Mouse (Mus musculus): ENCODE data around the gene Sh3rf1. TPM values are rescaled to one million over a fixed set of nuclear protein-coding genes. Genes with fewer than 3 reads are reported as not detected.

The Sh3rf1 gene
- polyA plus RNA-seq, 2 experiments from 2014 or later, result 7.4 to 8.0 TPM

DNA sequence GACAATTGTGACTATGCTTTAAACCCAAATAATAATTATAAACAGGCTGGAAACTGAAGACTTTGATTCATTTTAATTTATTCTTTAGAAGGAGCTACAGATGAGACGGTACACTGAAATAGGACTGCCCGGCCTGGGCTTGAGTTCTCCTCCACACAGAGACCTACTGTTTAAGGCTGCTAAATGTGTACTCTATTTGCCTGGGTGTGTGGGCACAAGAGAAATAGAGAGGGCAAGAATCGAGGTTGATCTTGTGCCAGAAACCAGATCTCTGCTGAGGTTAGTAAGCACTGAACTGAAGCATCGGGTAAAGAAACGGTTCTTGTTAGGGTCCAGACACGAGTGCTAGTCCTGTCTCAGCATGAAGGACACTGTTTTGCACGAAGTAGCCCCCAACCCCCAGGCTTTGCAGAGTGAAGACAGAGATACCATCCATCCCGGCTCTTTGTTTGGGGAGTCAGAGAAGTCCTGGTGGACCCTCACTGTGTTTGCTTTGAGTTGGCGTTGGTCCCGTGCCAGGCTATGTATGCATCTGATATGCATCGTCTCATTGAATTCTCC is 64.4 kb downstream of the Sh3rf1 start:
- no peak for ATAC-seq

GRCm38 (mm10) chr8:61288676-61289075 is 65.0 kb downstream of the Sh3rf1 start:
- peak; percentile 77 for ATAC-seq

GRCm38 (mm10) chr8:61295040-61295439 is 71.4 kb downstream of the Sh3rf1 start:
- ATAC-seq, result no peak

DNA sequence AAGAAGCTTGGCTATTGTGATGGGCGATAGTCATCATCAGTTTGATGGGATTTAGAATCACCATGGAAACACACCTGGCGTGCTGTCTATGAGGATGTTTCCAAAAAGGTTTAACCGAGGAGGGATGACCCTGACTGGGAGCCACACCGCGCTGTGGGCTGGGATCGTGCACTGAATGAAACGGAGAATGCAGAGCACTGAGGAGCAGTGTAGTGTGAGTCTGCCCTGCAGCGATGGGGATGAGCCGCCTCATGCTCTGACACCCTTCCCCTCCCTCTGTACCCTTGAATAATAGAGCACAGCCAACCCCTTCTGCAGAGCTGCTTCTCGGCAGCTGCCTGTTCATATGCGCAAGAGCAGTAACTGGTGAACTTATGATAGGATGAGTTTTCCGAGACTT is 71.8 kb downstream of the Sh3rf1 start:
- no peak for ATAC-seq

- ATAC-seq, result no peak
Observed at GRCm38 (mm10) chr8:61298828-61299227, 75.2 kb downstream of the Sh3rf1 start.

DNA sequence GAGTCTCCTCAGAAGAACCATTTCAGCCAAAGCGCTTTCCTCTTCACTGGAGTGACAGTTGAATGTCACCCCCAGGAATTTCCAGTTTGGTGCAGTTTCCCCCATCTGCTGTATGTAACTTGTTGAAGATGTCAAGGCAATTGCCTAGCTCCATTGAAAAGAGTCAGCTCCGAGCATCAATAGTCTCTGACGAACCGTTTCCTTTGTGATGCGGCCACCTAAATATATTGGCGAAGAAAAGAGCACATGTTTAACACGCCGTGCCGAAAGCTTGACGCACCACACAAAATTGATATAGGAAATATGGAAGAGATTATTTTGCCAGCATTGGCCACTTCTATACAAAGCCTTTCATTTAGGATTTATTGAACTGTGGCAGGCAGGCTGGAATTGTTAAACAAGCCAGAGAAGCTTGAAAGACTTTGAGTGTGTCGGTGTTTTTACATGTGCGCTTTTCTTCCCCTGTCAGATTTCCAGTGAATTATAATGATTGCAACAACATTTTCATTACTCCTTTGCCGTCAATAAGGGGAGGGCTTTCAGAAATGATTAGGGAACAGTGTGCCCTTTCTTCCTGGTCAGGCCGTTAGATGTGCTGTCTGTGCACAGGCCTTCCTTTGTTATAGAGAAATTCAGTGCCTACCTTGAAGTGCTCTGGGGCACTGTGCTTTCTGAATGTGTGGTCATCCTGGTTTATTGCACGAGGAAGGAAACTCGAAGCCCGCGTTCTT is 77.8 kb downstream of the Sh3rf1 start:
- no peak for ATAC-seq

GRCm38 (mm10) chr8:61302029-61302368 is 78.3 kb downstream of the Sh3rf1 start:
- ATAC-seq, result no peak

- ATAC-seq, result peak; percentile 81
Observed at GRCm38 (mm10) chr8:61305451-61306070, 81.9 kb downstream of the Sh3rf1 start.

DNA sequence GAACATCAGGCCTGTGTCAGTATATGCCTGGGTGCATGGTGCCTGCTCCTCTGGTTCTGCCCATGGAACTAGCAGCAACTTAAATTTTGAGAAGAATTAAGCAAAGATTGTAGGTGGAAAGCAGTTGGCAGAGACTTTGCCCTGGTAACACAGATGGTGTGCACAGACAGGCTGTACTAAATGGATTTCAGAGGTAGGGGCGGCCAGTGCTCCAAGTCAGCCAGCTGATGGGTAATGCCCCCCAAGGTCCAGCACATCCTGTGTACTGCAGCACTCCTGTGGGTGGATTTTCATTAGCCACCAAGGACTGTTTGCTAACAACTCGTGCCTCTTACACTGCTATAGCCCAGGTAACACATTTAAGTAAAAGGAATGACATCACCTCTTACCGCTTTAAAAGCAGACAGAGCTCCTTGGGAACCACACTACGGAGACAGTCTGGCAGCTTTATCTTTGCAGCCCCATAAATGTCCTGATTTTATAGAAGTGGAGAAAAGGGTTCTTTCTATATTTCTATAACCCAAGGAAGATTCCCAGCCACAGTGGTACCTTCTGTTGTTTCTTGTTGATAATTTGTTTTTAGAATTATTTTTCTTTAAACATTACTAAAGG is 82.9 kb downstream of the Sh3rf1 start:
- no peak for ATAC-seq

- ATAC-seq, result no peak
Observed at GRCm38 (mm10) chr8:61308896-61309295, 85.2 kb downstream of the Sh3rf1 start.

GRCm38 (mm10) chr8:61309530-61310402 is 86.1 kb downstream of the Sh3rf1 start:
- no peak for ATAC-seq

DNA sequence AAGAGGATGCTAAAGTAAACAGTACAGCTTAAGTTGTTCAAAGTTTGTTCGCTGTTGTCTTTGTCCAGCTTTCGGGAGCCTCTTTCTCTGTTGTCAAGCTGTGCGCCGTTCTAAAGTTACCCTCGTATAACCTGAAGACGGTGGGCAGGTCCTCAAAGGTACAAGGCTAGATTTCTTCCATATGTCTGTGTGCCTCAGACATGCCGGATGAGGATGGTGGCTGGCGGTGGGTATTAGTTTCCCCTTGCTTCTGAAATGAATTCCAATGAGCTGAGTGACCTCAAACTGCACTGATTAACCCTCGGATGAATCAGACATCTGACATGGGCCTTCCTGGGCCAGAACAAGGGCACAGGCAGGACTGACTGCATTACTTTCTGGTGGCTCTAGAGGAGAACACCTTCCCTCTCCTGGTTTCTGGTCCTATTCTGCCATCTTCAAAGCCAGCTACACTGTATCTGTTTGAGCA is 86.8 kb downstream of the Sh3rf1 start:
- ATAC-seq, result no peak

DNA sequence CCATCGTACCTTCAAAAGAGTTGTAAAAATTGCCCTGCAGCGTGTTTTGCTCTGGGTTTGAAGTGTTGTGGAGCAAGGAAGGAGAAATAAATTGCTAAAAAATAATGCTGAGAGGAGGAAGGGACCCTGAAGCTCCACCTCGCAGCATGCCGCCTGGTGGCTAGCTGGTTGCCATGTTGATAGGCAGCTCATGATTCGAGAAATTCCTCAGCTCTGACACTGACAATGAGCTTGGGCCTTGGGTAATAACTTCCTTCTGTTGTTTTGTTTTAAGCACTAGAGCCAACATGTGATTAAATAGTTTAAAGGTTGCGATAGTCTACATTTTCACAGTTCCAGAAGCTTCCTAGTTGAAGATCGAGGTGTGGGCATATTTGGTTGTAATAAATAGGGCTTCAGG is 89.3 kb downstream of the Sh3rf1 start:
- ATAC-seq, result no peak

- no peak for ATAC-seq
Observed at GRCm38 (mm10) chr8:61316012-61316767, 92.5 kb downstream of the Sh3rf1 start.

DNA sequence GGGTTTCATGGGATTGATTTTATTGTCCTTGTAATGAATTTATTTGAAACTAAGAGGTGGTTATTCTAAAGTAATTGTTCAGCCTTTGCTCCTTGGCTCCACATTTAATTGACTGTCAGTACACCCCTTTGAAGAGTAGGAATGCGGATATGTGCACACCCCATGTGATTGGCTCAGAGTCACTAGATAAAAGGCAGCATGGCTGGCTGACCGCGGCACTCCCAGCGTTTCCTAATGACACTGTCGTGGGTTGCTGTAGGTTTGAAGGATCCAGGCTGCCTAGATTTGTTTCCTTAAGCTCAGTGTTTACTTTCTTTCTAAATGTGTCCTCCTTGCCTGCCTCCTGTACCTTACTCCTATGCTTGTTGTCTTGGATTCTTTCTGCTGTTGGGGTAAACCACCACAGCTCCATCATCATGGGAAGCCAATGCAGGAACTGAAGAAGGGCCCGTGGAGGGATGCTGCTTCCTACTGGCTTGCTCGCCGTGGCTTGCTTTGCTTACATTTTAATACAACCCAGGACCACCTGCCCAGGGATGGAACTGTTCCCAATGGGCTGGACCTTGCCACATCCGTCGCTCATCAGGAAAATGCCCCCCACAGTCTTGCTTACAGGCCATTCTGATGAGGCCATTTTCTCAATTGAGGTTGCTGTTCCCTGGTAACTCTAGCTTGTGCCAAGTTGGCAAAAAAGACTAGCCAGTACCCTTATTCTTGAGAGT is 93.3 kb downstream of the Sh3rf1 start:
- no peak for ATAC-seq

- ATAC-seq, result no peak
Observed at GRCm38 (mm10) chr8:61317535-61318136, 94.0 kb downstream of the Sh3rf1 start.

DNA sequence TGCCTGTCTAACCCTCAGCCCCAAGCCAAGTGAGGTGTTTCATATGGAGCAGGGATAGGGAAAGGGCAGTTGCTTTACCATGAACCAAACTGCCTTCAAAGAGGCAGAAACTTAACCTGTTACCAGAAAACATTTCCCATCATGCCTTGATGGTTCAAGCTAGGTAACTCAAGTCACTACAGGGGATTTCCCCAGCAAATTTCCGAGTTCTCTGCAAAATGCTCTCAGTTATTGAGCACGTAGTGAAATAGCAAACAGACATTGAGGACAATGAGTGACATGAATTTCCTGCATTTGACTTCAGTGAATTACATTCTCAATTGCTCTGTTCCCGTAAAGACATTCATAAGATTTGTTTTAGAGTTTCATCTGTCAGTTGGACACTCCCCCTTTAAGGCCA is 97.5 kb downstream of the Sh3rf1 start:
- ATAC-seq, result peak; percentile 87

GRCm38 (mm10) chr8:61321780-61322179 is 98.1 kb downstream of the Sh3rf1 start:
- ATAC-seq, result peak; percentile 65

GRCm38 (mm10) chr8:61322462-61322861 is 98.8 kb downstream of the Sh3rf1 start:
- no peak for ATAC-seq

- no peak for ATAC-seq
Observed at GRCm38 (mm10) chr8:61324363-61324914, 100.8 kb downstream of the Sh3rf1 start.
